Mouse (Mus musculus): ENCODE results near the gene Dcaf12.

Dcaf12 gene

GRCm38 (mm10) chr4:41307406-41307805 is 7.3 kb downstream of the Dcaf12 start:
- DNase-seq, result no peak

DNA sequence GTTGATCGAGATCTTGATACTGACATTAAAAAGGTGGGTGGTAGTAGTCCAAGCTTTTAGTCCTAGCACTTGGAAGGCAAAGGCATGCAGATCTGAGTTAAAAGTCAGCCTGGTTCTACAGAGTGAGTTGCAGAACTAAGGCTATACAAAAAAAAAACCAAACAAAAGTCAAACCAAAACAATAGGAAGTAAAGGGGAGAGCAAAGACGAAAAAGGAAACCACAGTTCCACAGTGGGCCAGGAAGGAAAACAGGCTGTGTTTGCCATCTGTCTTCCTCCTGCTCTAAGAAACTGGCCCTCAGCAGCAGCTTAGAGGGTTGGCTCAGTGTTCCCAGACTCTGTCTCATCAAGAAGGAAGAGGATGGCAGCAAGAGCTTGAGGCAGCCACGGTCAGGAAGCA is 10.4 kb downstream of the Dcaf12 start:
- no peak for DNase-seq

- no peak for DNase-seq
Measured at GRCm38 (mm10) chr4:41303671-41304070, 11.0 kb downstream of the Dcaf12 start.

- DNase-seq, result no peak
Measured at GRCm38 (mm10) chr4:41298976-41299375, 15.7 kb downstream of the Dcaf12 start.

GRCm38 (mm10) chr4:41295960-41296359 is 18.7 kb downstream of the Dcaf12 start:
- no peak for DNase-seq

DNA sequence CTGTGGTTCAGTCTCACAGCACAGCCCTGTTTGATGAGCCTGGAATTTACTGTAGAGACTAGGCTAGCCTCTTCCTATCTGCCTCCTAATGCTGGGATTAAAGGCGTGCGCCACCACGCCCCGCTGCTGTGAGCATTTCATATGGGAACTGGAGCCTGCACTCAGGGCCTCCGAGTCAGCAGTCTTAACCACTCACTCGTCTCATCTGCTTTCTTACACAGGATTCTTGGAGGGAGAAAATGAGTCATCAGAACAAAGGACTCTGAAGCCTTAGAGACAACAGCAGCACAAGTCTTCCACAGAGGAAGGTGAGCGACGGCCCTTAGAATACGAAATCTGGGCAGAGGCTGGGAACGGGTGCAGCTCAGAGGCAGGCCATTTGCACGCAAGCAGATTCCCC is 19.2 kb downstream of the Dcaf12 start:
- DNase-seq, result no peak

DNA sequence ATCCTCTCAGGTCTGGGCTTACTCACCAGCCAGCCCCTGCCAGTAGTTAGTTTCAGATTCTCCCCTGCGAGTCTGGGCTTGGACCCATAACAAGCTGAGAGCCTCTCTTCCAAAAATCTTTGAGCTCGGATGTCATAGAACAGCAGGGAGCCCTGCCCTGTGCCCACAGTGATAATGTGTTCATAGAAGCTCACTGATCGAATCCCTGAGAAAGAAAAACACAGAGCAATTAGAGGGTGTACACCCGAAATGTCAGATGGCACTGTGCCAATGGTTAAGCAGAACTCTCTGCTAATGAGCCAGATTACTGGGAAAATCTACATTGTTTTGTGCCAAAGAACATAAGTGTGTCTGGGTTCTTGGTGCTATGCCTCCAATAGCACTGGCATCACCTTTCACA is 20.8 kb downstream of the Dcaf12 start:
- DNase-seq, result no peak

DNA sequence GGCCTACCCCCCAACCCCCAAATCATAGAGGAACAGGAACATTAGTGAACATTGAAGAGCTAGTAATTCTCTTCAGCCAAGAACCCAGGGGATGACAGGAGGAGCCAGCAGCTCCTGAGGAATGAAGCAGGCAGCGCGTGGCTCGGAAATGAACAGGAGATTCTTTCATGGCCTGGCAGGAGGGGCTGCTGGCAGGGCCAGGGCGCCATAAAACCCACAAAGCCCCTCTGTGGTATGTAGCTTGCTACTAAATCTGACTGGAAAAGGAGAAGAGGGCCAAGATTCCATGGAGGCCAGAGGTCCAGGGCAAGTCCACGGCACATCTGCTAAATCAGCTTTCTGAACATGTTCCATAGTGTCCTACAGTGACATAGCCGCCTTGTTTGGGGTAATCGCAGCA is 24.9 kb downstream of the Dcaf12 start:
- DNase-seq, result no peak

DNA sequence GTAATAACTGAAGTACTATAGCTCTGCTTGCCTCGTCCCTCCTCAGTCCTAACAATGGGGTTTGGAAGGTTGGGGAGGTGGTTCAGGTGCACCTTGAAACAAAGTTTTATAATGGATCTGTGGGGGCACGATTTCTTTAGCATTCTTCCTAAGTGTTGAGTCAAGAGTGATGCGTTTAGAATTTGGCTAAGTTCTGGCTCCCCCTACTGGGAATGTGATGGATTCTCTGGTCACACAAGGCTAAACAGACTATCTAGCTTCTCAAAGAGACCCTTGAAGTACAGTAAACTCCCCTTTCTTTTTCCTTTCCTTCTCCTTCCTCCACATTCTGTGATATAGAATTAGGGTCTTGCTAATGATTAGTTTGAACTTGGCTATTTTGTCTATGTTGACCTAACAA is 28.3 kb downstream of the Dcaf12 start:
- no peak for DNase-seq

GRCm38 (mm10) chr4:41284087-41284486 is 30.6 kb downstream of the Dcaf12 start:
- no peak for DNase-seq

- no peak for DNase-seq
Measured at GRCm38 (mm10) chr4:41275927-41276326, 38.8 kb downstream of the Dcaf12 start.

DNA sequence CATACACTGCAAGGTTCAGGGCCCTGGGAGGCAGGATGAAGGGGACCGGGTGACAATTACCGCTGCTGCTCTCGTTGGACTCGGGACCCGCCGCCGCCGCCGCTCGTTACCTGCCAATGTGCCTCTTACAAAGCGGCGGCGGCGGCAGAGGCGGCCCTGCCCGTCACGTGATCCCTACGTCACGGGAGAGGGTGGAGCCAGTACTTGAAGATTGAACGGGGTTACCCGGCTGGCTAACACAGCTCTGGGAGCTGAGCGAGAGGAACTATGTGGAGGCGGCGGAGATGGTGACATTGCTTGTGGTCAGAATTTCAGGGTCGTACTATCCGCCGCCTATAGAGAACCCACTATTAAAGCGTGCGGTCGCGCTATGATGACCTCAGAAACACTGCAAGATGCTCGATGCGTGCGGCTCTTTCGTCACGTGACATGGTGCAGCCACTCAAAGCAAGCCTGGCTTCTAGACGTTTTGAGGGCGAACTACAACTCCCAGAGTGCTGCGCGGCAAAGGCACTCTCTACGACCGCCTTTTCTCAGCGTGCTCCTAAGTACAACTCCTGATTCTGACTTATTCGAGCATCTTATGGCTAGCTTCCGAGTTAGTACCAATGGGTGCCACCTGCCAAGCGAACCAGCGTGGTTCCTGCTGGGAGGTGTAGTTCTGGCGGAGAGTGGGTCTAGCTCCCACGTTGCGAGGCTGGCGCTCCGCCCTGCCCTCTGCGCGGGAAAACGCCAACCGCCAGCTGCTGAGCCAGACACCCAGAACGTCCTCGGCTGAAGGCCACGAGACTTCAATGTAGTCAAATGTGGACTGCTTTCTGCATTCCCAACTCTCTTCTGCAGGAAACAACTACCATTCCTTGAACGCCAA is 39.5 kb downstream of the Dcaf12 start, which contains the start of gene Ubap2:
Gene Ubap2 (minus strand): TSS at position 165 of the 871 bp plus-strand sequence.
- peak; percentile 96 for DNase-seq

- DNase-seq, result peak; percentile 32
Measured at GRCm38 (mm10) chr4:41274377-41274979, 40.2 kb downstream of the Dcaf12 start.

- DNase-seq, result no peak
Measured at GRCm38 (mm10) chr4:41268133-41268532, 46.6 kb downstream of the Dcaf12 start.

GRCm38 (mm10) chr4:41266350-41266749 is 48.3 kb downstream of the Dcaf12 start:
- no peak for DNase-seq

GRCm38 (mm10) chr4:41260691-41261090 is 54.0 kb downstream of the Dcaf12 start:
- no peak for DNase-seq

- DNase-seq, result no peak
Measured at GRCm38 (mm10) chr4:41259019-41259418, 55.7 kb downstream of the Dcaf12 start.

DNA sequence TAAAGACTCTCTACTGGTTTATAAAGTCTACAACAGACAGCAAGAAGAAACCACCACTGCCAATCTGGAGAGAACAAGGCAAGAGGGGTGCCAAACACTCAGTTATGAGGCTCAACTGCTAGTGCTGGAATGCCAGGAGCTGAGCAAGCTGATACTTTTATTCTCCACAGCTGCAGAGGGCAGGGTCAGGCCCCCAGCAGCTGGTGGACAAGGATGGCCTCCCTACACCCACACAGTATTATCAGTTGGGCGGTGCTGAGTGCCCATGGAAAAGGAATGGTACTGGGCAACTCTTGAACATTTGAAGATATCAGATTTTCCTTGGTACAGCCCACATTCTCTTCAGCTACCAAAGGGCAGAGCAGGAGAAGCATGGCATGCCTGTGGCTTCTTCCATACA is 56.9 kb downstream of the Dcaf12 start:
- no peak for DNase-seq

GRCm38 (mm10) chr4:41255564-41256210 is 59.0 kb downstream of the Dcaf12 start:
- no peak for DNase-seq

- DNase-seq, result no peak
Measured at GRCm38 (mm10) chr4:41253756-41254155, 60.9 kb downstream of the Dcaf12 start.

GRCm38 (mm10) chr4:41245408-41245807 is 69.3 kb downstream of the Dcaf12 start:
- DNase-seq, result no peak

Measured in cerebellum, adult 11 months (tissue).